Mouse (Mus musculus) layer of hippocampus, postnatal 14 days (tissue): ENCODE results near the gene Zbtb40. TPM values are rescaled to one million over a fixed set of nuclear protein-coding genes. Genes with fewer than 3 reads are reported as not detected.
A peak's percentile ranks its signal among the peaks of the same experiment; 100 is the strongest.

Experiments
- DNase-seq, 2 experiments: peaks; one replicate each; pipeline ENCODE4 v3.0.0; 2021 to 2022; ENCODE audit warnings: low spot score in 2 of 2, mixed read lengths in 1 of 2
- total RNA-seq, 2 experiments: library from RNA; stranded (reverse); gene quantifications; 2 replicates each; pipeline ENCODE4 v1.2.3; 2021

The Zbtb40 gene
- total RNA-seq, 2 experiments from 2014 or later = 9.1 to 9.5 TPM

DNA sequence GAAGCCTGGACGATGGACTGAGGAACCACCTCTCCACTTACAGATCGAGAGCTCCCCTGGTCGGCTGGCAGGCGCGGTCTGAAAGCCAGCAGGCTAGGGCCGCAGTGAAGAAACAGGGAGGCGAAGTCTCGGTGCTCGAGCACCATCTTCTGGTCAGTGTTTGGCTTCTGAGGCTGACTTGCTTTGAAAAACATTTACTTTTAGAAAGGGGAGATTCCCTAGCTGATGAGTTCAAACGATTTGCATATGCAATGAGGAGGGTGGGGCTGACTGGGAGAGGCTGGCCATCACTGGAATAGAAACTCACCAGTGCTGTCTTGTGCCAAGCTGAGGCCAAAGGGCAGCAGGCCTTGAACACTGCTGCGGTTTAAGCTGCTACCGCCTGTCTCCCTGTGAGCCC is 67.3 kb downstream of the Zbtb40 start:
- peak; percentile 51 to 55 for DNase-seq

DNA sequence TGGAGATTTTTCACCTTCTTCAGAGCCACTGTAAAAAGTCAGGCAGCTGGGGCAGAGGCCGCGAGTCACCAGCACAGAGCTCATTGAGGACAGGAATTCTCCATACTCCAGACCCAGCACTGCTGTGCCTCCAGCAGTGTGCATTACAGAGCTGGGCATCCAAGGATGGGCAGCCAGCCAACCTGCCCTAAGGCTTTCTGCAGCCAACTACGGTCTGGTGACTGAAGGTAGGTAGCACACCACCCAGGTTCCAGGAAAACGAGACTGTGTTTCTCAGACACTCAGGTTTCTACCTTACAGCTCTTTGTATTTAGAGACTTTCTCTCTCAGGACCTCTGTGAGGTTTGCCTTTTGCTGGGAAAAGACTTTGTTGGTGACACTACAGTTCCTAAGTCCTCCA is 67.7 kb downstream of the Zbtb40 start:
- DNase-seq = no peak

DNA sequence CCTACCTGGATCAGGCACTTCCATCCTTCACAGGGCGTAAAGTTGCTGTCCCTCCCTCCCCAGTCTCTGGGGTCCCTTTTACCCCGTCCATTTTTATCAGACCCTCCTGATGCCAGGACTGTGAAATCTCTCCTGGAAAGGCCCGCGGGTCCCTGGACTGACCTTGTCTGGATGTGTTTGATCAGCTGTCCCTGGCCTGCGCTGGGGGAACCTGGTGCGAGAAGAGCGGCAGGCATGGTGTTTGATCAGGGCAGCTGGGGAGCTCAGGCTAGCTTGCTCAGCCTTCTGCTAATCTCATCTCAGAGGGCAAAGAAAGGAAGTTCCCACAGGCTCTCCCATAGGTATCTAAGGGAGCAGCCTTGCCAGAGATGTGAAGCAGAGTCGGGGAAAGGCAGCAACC is 71.4 kb downstream of the Zbtb40 start:
- no peak for DNase-seq

DNA sequence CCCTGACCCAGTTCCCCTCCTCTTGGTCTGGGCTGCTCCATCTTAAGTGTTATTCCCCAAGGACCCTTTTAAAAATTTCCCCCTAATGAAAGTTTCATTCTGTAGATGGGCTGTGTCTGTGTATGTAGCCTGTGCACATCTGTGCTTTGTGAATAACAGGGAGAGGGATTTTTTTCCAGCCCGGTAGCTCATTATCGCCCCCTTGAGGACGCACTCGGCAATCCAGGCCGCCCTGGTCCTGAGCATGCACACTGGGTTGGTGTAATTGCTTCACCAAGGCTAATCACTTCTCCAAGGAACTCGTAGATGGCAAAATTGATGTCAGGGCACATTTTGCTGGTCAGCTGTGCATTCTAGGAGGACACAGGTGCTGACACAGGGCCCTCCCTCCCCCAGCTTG is 77.7 kb downstream of the Zbtb40 start:
- peak in 1 of 2 experiments; percentile 39 for DNase-seq

DNA sequence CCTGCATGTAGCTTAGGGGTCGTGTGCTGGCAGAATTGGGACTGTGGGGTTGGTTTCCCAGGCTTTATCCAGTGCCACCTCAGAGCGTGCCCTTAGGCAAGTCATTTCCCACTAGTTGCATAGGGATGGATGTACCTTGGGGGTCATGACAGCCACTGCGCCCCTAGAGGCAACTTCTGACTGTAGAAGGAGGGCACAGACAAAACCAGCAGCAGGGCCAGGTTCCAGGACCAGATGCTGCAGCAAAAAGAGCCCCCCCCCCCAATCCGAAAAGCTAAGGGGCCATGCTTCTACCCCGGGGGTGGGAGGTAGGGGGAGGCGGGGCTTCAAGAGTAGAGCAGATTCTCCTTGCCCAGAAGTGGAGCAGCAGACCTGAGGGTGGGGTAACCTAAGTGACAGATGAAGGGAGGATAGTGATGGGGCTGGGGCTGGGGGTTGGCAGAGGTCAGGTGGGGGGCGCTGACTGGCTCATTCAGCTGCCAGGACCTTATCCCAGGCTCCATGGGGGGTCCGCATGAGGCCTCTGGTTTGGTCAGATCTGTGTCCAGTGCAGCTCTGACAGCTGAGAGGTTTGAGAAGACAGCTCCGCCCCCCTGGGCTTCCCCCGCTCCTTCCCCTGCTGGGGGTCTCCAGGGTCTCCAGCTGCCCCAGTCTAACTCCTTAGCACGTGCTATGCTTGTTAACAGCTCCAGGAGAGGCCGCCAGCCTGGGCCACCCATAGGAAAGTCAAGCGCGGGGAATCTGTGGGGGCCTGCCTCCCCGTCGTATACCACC is 78.9 kb downstream of the Zbtb40 start:
- no peak for DNase-seq

DNA sequence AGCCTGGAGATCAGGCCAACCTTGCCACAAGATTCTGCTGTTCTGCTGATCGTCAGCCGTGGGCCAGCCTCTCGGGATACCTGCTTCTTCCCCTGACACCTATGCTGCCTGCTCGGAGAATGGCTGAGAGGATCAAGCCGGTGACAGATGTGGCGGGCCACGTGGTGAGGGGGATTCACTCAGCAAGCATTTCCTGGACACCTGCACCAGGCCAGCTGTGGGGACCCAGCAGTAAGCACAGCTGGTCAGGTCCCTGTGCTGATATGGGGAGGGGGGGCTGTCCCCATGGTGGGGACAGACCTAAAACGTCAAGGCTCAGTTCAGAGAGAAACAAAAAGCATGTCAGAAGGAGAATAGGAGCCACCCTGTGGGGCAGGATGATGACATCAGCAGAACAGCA is 79.5 kb downstream of the Zbtb40 start:
- no peak for DNase-seq

DNA sequence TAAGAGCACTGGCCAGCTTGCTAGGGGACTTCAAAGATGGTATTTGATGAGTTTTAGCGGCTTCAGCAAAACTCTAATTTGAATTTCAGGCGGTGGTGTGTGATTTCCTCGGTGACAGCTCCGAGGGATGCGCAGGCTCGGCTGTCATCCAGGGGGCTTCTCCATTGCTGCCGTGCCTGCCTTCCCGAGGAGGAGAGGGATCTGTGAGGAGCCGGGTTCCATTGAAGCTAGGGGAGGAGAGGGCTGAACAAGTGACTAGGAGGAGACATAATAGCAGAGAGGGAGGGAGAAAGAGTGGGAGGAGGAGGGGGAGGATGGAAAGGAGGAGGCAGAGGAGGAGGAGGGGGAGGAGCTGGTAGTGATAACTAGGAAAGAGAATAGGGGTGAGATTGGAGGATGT is 81.1 kb downstream of the Zbtb40 start:
- no peak for DNase-seq

DNA sequence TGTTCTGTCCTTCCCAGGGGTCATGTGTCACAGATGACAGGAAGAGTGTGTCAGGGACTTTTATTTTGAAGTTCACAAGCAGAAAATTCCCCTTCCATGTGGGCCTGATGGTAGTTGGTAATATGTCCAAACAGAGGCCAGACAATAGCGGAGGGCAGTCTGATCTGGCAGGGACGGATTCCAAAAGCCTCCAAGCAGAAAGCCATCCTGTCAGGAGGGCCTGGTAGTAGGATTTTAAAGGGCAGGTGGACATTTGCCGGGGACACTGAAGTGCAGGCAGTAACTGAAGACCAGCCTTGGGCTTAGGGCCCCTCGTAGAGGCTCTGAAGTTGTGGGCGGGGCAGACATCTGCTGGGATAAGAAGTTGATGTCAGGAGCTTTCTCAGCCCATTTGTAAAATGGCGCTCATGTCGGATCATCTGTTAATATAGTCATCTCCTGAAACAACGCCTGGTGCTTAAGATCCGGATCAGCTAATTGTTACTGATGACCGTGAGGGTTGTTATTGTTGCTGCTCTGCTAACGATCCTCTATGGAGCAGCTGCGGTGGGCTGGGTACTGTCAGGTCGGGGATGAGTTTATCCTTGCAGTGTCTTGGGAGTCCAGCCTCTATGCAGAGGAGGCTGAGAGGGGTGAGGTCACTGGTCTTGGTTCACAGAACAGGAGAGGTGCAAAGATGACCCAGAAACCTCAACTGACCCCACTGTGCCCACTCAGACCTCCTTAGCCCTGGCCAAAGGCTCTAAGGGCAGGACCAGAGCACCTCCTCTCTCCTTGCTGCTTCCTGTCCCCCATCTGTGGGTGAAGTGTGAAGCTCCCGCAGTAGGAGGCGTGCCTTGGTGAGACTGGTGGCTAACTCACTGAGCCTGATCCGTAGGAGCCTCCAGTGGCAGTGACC is 81.9 kb downstream of the Zbtb40 start:
- no peak for DNase-seq

DNA sequence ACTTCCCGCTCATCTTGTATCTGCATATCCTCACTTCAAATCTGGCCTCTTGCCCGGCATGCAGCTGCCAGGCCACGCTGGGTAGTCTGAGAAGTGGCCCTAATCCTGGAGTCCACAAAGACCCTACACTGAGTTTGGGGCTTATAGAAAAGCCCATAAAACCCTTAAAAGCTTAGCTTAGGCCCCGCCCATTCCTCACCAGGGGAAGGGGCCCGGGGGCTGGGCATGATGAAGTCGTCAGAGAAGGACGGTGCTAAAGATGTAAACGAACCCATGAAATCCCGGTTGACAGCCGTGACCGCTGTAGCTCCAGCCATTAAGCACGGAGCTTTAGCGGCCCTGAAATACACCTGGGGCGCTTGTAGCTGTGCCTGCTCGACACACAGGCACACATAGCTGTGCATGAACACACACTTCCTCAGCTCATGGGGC is 83.6 kb downstream of the Zbtb40 start:
- no peak for DNase-seq

DNA sequence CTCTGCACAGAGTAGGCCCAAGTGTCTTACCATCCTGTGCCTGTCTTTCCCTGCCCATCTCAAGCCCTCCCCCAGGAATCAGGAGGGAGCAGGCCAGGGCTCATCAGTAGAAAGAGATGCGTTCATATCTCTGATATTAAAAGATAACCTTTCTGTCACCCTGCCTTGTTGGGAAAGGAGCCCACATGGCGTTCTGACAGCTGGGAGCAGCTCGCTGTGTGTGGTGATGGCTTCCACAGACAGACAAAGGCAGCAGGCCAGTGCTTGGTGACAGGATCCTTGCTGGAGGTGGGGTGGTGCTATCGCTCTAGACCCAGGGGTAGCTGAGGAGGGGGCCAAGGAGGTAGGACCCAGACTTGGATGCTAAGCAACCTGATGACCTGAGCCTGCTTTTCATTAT is 86.2 kb downstream of the Zbtb40 start:
- no peak for DNase-seq

DNA sequence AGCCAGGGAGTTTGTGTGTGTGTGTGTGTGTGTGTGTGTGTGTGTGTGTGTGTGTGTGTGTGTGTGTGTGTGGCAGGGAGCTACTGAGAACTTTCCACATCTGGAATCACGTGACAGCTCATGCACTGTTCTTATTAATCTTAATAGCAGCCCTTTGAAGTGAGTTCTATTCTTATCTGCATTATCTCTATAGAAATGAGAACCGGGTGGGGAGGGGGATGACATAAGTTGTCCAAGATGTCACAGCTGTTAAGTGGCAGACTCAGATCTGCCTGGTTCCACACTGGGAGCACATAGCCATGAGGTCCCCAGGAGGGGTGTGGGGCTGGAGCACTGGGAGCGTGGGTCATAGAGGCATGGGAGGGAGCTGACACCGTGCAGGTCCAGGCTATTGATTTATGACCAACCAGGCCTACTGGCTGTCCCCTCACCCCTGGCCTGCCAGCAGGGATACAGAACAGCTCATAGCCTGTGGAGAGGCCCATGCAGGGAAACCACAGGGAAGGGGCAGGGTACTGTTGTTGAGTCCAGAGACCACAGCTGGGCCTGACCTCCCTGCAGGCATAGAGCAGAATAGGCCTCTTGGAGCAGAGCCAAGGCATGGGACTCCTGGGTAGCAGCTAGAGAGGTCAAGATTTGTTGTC is 86.8 kb downstream of the Zbtb40 start:
- DNase-seq = no peak

DNA sequence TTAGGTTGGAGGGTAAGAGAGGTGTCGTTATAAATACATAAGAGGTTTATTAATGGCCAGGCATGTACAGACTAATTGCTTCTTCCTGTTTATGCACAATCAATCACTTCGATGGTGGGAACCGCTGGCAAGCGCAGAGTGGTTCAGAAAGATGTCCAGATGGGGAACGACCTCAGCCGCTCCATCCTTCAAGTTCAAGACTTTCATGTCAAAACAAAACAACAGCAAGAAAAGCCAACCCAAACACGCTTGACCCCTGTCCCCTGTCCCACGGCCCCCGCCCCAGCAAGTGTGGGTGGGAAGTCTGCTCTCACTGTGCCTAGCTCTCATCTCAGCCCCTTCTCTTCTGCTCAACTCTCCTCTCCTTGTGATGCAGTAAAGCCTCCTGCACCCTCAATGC is 88.0 kb downstream of the Zbtb40 start:
- no peak for DNase-seq

DNA sequence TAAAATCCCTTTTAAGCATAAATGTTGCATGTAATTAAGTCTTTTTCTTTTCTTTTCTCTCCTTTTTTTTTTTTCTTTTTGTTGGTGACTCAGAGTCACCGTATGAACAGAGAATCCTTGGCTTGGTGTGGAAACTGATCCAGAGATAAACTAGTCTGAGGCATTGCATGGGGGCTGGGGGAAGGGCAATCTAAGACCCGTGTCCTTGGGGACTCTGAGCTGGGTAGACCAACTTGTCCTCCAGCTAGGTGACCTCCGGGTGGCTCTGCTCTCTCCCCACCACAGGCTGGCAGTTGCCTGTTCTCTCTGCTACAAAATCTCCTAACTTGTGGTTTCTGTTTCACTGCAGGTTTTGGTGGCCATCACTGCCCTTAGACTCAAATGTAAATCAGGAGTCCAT is 88.5 kb downstream of the Zbtb40 start:
- no peak for DNase-seq

DNA sequence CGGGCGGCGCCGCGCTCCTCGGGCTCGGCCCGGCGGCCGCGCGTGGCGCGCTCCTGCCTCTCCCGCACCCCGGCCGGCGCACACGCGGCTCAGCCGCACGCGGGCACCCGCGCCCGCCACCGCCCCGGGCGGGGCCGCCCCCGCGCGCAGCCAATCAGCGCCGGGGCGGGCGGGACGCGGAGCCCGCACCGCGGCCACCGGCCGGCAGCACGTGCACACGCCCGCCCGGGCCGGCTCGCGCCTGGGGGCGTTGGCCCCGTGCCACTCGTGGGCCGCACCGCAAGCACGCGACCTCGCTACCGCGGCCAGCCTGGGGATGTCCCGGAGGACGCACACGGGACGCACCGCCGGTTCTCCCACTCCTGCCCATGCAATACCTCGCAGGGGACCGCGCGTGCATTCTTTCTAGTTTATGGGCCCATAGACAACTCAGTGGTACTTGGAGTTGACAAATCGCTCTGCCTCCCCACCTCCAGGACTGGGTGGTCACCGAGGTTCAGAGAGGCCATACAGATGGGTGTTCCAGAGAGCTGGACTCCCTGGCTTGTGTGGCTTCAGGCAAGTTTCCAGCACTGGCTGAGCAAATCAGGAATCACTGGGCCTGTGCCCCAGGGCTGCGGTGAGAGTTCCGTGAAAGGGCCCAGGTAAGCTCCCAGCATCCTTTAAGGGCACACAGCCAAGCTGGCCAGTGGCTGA is 91.7 kb downstream of the Zbtb40 start, which contains the start of gene Epha8:
TSS of gene Epha8 (minus strand) at position 66 of the 696 bp plus-strand sequence.
- no peak for DNase-seq

DNA sequence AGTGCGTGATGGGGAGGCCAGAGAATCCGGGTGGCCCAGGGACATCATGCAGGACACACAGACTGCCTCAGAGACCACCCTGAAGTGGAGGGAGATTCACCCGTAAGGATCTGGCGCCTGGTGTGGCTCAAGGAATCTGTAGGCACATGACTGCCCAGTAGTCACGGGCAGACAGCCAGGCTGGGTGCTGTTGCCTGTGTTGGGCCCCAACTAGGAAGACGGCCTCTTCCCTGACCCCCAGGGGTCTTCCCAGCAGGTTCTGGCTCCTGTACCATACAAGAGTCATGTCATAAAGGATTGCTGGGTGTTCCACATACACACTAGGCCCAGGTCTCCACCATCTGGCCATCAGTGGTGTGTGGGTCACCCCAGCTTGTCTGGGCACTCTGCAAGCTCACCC is 94.0 kb downstream of the Zbtb40 start:
- no peak for DNase-seq

DNA sequence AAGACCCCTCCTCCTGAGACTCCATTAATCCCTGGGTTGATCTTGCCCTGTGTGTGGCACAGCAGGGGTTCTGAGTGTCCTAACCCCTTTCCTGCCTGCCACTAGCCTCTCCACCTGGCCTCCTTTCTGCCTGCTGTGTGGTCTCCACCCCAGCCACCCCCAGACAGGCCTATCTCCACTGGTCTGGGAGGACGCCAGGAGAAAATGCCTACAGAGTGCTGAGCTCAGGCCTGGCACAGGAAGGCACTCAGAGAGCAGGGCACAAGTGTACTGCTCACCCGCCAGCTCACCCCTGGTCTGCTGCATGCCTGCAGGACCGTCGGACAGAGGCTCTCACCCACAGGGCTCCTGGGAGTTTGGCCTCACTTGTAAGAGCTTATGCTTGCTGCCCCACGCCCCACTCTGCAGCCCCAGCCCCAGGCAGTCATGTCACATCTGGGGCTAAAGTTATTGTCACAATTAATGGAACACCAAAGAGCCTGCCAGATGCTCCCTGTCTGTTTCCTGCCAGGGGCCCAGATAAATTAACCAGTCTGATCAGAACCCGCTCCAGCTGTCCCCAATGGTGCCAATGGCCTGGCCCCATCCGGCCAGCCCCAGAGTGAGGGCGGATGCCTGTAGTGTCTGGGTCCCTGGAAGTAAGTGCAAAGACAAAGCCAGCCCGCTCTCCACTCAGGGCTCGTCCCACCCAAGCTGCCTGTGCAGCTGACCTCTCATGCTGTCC is 99.2 kb downstream of the Zbtb40 start:
- DNase-seq = no peak

DNA sequence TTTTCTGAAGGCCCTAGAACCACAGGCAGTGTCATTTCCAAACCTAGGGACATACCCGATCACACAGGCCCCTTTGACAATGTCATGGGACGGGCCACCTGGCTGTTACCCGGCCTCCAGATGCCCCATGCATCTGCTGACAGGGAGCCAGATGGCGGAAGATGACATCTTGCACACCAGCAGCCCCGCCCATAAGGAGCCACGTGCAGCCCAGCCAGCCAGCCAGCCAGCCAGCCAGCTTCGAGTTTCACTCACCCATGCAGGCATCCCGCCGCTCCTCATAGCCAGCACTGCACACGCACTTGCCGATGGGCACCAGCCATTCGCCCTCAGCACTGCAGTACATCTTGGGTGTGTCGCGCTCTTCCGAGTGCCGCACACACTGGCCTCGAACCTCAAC is 103.2 kb downstream of the Zbtb40 start:
- no peak for DNase-seq

DNA sequence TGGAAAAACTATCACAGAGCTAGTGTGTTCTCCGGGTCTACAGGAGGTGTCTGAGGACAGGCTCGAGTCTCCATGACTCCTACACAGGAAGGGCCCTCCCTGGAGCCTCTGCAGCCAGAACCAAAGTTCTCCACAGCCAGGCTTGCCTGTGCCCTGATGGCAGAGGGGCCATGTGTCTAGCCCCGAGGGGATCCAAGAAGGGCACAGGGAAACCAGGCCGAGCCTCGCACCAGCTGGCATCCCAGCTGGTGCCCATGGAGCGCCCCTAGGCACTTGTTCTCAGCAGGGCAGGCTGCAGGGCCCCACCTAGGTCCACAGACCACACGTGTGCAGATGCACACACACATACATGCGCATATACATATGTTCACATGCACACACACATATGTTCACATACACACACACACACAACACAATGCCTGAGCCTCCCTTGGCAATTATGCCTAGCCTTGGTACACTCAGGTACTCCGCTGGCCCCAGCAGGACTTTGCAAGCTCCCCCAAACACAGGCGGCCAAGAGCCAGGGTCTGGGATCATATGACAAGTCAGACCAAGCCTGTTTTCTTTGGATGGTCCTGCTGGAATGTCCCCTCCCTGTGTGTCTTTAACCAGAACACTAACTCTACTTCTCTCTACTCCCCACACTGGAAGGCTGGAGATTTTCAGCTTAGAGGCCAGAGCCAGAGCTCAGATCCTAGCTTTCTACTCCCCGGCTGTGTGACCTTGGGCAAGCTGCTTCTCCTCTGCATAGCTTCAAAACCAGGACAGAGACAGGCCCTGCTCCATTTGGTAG is 103.8 kb downstream of the Zbtb40 start:
- DNase-seq = no peak

DNA sequence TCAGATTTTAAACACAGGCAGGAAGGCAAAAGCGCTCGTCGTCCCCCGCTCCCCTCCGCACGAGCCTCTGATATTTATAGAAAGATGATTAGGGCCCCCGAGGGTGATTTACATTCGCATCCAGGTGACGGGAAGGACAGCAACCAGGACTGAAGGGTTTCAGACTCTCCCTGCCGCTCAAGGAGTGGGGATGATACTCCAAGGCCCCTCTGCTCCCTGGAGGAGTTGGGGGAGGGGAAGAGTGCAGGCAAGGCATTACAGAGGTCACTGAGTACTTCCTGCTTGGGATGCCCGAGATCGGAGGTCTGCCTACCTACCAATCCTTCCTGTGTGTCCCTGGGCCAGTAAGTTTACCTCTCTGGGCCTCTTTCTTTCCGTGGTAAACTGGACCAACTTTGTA is 105.4 kb downstream of the Zbtb40 start:
- DNase-seq = no peak

DNA sequence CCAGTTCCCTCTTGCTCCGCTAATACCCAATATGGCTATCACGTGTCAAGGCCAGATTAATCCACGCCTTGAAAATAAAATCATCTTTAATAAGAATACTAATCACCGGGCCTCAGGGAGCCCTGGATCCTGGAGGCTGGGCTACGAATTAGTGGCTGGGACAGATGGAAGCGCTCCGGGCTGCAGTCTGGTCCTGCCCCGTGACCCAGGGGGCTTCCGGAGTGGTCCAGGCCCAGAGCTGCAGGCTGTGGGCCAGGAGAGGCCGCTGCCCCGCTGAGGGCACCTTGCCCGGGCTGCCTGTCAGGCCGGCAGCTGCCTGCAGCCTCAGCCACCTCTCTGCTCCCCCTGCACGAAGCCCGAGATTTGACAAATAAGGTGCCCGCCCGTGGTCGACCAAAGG is 105.8 kb downstream of the Zbtb40 start:
- DNase-seq = no peak
